Mouse (Mus musculus) C2C12 (cell line): ENCODE results near the gene Prkci.

ENCODE experiments used
- CTCF ChIP-seq: IDR thresholded peaks from one replicate; pipeline ENCODE4 v1.5.1; 2011; ENCODE audit not compliant: control insufficient read depth, insufficient read depth, insufficient read length
- FOSL1 ChIP-seq: IDR thresholded peaks from one replicate; pipeline ENCODE4 v1.8.0; 2011; ENCODE audit warnings: mild to moderate bottlenecking, low read length; ENCODE audit not compliant: poor library complexity, insufficient read depth, severe bottlenecking
- MAX ChIP-seq: IDR thresholded peaks from one replicate; pipeline ENCODE4 v1.6.1; 2011; ENCODE audit warnings: mild to moderate bottlenecking, control low read depth
- MYOD1 ChIP-seq: IDR thresholded peaks from one replicate; pipeline ENCODE4 v1.6.1; 2011; ENCODE audit warnings: low read depth; ENCODE audit not compliant: control insufficient read depth, insufficient read length
- MYOG ChIP-seq: IDR thresholded peaks from one replicate; pipeline ENCODE4 v1.6.1; 2011; ENCODE audit not compliant: control insufficient read depth, insufficient read length; ENCODE audit errors: extremely low read depth
- USF1 ChIP-seq: IDR thresholded peaks from one replicate; pipeline ENCODE4 v1.6.1; 2011; ENCODE audit warnings: low read depth, mild to moderate bottlenecking, control low read depth, moderate library complexity

DNA sequence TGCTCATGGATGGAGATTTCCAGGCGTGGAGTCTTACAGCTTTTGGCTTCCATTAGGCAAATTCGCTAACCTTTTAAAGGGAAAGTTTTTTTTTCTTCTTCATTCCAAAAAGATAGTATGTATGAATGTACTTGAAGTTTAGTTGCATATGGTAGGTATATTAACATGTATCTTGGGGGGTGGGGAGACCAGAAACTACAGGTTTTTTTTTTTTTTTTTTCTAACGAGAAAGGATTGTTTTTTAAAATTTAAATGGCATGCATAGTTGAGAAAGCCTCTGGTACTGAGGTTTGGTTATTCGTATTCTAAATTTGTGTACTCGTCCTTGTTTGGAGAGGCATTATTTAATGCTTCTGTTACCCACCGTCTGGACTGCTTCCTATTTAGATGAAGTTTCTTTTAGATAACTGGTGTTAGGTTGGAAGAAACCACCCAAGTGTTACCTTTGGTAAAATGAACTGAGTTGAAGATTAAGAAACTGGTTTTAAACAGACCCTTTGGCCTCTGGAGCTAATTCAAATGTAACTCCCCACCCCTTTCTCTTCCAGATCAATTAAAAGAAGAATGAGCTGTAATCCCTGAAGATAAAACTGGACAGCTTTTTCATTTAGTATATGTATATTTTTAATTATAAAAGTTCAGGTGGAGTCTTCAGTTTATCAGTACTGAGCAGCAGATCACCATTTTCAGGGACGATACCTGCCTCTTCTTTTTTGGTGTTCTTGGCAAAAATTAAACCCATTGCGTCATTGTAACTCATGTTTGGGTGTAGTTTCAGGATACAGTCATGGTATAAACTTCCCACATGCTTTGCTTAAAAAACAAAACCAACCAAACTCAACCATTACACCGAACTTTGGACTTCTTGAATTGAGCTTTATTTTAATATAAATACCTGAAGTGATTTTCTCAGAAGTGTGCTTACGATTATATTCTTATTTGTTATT is 100.9 kb downstream of the Prkci start:
- TF ChIP-seq MYOD1 (no peak), CTCF (no peak), MAX (no peak), USF1 (no peak), FOSL1 (no peak), MYOG (no peak)
